Mouse (Mus musculus) neural tube, embryonic 14.5 days (tissue): Measurements from ENCODE around the gene Herpud1. TPM values are rescaled to one million over a fixed set of nuclear protein-coding genes. Genes with fewer than 3 reads are reported as not detected.
"Not testable (repeated sequence)": the region's sequence is repeated elsewhere in the genome, so short reads cannot be mapped to it uniquely, and the experiment has no call there.

Source experiments
- ATAC-seq: fragments of 200-750 bp; cut with Nextera tagmentation; 2 replicates; pipeline ENCODE4 v1.8.0; 2017; ENCODE audit warnings: low read depth, mild to moderate bottlenecking, moderate TSS enrichment, moderate library complexity
- H3K27ac ChIP-seq: fragments of 300-500 bp; sonication (generic); 2 replicates; pipeline ENCODE4 v1.5.1; 2014; ENCODE audit warnings: low read depth, mild to moderate bottlenecking, control low read depth, low read length, moderate library complexity, mixed read lengths
- H3K27me3 ChIP-seq: fragments of 300-500 bp; sonication (generic); 2 replicates; pipeline ENCODE4 v1.6.1; 2014; ENCODE audit warnings: low read length; ENCODE audit not compliant: control insufficient read depth, insufficient read depth
- H3K36me3 ChIP-seq: fragments of 300-500 bp; sonication (generic); 2 replicates; pipeline ENCODE4 v1.6.1; 2014; ENCODE audit warnings: low read length, mixed read lengths; ENCODE audit not compliant: control insufficient read depth, insufficient read depth
- H3K4me1 ChIP-seq: fragments of 300-500 bp; sonication (generic); 2 replicates; pipeline ENCODE4 v1.6.1; 2014; ENCODE audit warnings: low read length; ENCODE audit not compliant: control insufficient read depth, insufficient read depth
- H3K4me2 ChIP-seq: fragments of 300-500 bp; sonication (generic); 2 replicates; pipeline ENCODE4 v1.6.1; 2014; ENCODE audit warnings: mild to moderate bottlenecking, low read depth, low read length, control low read depth
- H3K4me3 ChIP-seq: fragments of 300-500 bp; sonication (generic); 2 replicates; pipeline ENCODE4 v1.5.1; 2014; ENCODE audit warnings: low read depth, low read length, control low read depth, mixed read lengths
- H3K9ac ChIP-seq: fragments of 300-500 bp; sonication (generic); replicated peaks from 2 replicates; pipeline ENCODE4 v1.6.1; 2014; ENCODE audit warnings: low read depth, mild to moderate bottlenecking, control low read depth, low read length, mixed read lengths
- H3K9me3 ChIP-seq: fragments of 300-500 bp; sonication (generic); 2 replicates; pipeline ENCODE4 v1.6.1; 2016; ENCODE audit warnings: low read length; ENCODE audit not compliant: control insufficient read depth
- WGBS: fragments of 180-500 bp; shearing (Covaris S2); extraction: QIAGEN DNeasy Blood & Tissue Kit; methylation state at CpG from one replicate; pipeline ENCODE4 v1.1.7; 2014; 5-methylcytosine and 5-hydroxymethylcytosine counted together
- polyA plus RNA-seq: library from polyadenylated mRNA; unstranded; fragments of >200 nt; fragmentation: Nextera tagmentation; extraction: Ambion mirVana; gene quantifications from 2 replicates; pipeline ENCODE4 v1.2.1, GENCODE M21; 2014

Herpud1 gene
- polyA plus RNA-seq, 1 experiment from 2014 or later, result 69.0 TPM

- no peak for ATAC-seq
Measured at GRCm38 (mm10) chr8:94392648-94393047, 6.4 kb downstream of the Herpud1 start.

GRCm38 (mm10) chr8:94395851-94396540, 9.8 kb downstream of the Herpud1 start:
- Histone ChIP-seq H3K4me2 (no peak overlapping the region), H3K4me3 (no peak overlapping the region), H3K4me1 (no peaks in the 10 kb centered on the region), H3K9ac (no peak overlapping the region), H3K27ac (no peak overlapping the region), H3K27me3 (no peaks in the 10 kb centered on the region), H3K36me3 (peaks cover 44% of the 10 kb centered on the region), H3K9me3 (no peaks in the 10 kb centered on the region)
- no peak for ATAC-seq
- WGBS, result 92% methylated on average over 6 of the region's 6 CpGs

More at GRCm38 (mm10) chr8:94392648-94393047, 6.4 kb downstream of the Herpud1 start:
- peaks cover 61% of the 10 kb centered on the region for H3K36me3 ChIP-seq
- H3K9ac ChIP-seq, result no peak overlapping the region
- no peaks in the 10 kb centered on the region for H3K9me3 ChIP-seq
- peaks cover 7% of the 10 kb centered on the region; the same call in 1 of the 2 replicates for H3K4me1 ChIP-seq
- H3K4me3 ChIP-seq, result no peak overlapping the region
- WGBS, result 80% methylated on average over 6 of the region's 6 CpGs
- H3K27me3 ChIP-seq, result no peaks in the 10 kb centered on the region
- H3K27ac ChIP-seq, result no peak overlapping the region
- H3K4me2 ChIP-seq, result no peak overlapping the region

DNA sequence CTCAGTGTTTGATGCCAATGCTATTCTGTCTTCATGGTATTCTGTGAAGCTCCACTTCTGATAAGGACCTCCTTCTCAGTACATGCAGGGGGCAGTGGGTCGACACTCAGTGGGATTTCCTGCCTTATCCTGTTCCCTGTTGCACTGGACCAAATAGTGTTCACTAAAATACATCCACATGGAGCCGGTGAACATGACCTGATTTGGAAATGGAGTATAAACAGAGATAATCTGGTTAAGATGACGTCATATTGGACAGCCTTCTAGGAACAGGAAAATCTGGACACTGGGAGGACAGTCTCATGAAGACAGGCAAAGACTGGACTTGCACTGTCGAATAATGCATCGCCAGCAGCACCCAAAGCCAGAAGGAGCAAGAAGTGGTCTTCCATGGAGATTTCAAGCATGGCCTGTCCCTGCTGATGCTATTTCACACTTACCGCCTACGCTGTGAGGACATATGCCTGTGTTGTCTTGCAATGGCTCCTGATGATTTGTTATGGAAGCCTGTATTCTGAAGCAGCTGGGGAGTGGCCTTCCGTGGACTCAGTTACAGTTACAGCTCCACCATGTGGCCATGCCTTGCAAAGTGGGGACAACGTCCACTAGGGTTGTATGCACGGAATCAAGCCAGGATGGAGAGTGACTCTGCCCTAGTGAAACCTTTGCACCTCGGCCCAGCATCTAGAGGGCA, 10.9 kb downstream of the Herpud1 start:
- no peaks in the 10 kb centered on the region for H3K9me3 ChIP-seq
- H3K27ac ChIP-seq, result no peak overlapping the region
- no peak overlapping the region for H3K9ac ChIP-seq
- WGBS, result 71% methylated on average over 11 of the region's 11 CpGs
- H3K4me2 ChIP-seq, result no peak overlapping the region
- no peak overlapping the region for H3K4me3 ChIP-seq
- peaks cover 32% of the 10 kb centered on the region for H3K36me3 ChIP-seq
- peak; percentile 38; the same call in 1 of the 2 replicates for ATAC-seq
- H3K4me1 ChIP-seq, result no peaks in the 10 kb centered on the region
- H3K27me3 ChIP-seq, result no peaks in the 10 kb centered on the region

DNA sequence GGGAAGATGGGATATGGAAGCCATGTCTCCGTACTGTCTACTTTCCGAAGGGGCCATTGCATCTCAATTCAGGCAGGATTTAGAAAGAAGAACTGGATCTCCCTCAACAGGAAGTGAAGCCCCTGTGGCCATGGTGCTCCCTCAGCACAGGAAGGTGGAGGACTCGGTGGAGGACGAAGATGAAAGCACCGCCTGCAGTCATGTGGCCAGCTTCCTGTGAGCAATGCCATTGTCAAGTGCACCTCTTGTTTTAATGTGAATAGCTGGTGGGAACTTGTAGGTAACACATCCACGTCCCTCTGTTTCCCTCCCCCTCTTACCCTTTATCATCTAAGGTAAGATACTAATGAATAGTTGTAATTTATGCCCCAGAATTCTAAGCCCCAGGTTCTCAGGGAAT, 12.3 kb downstream of the Herpud1 start:
- ATAC-seq, result no peak
- Histone ChIP-seq H3K27ac (no peak overlapping the region), H3K4me3 (no peak overlapping the region), H3K9me3 (no peaks in the 10 kb centered on the region), H3K9ac (no peak overlapping the region), H3K36me3 (peaks cover 20% of the 10 kb centered on the region), H3K27me3 (no peaks in the 10 kb centered on the region), H3K4me1 (no peaks in the 10 kb centered on the region), H3K4me2 (no peak overlapping the region)
- 88% methylated on average over 6 of the region's 6 CpGs for WGBS

DNA sequence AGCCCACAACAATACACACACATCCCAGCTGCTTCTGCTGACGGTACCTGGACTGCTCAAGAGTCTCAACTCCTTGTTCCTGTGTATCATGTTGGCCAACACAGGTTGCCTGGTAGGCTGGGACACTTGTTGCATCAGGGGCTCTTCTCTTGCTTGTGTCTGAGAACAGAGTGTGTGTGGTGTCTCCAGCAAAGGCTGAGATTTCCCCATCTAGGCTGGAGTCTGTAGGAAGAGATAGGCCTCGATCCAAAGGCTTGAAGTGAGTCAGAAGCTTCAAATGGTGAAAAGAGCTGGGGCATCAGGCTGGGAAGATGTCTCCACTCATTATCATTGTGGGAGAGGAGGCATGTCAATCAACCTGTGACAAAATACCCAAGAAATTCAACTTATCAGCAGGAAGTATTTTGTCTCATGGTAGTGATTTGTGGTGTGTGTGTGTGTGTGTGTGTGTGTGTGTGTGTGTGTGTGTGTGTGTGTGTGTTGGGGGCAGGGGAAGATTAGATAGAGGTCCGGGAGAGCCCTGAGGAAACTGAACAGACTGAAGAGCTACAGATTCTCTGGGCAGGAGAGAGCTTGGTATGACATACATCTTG, 13.2 kb downstream of the Herpud1 start:
- Histone ChIP-seq H3K4me1 (no peaks in the 10 kb centered on the region), H3K4me3 (no peak overlapping the region), H3K36me3 (peaks cover 13% of the 10 kb centered on the region), H3K27me3 (no peaks in the 10 kb centered on the region), H3K27ac (no peak overlapping the region), H3K9ac (no peak overlapping the region), H3K4me2 (no peak overlapping the region), H3K9me3 (no peaks in the 10 kb centered on the region)
- no peak for ATAC-seq
- WGBS, result 94% methylated on average over 3 of the region's 3 CpGs

GRCm38 (mm10) chr8:94399957-94400356, 13.7 kb downstream of the Herpud1 start:
- 89% methylated on average over 2 of the region's 2 CpGs for WGBS
- H3K27me3 ChIP-seq, H3K36me3 ChIP-seq, H3K4me1 ChIP-seq, H3K4me2 ChIP-seq, H3K9ac ChIP-seq, H3K27ac ChIP-seq, ATAC-seq, H3K9me3 ChIP-seq, H3K4me3 ChIP-seq: not testable (repeated sequence)

GRCm38 (mm10) chr8:94408443-94409080, 22.3 kb downstream of the Herpud1 start:
- 77% methylated on average over 8 of the region's 8 CpGs for WGBS
- H3K27ac ChIP-seq, result no peak overlapping the region
- no peaks in the 10 kb centered on the region for H3K4me1 ChIP-seq
- no peak for ATAC-seq
- no peaks in the 10 kb centered on the region for H3K27me3 ChIP-seq
- no peaks in the 10 kb centered on the region for H3K9me3 ChIP-seq
- H3K36me3 ChIP-seq, result no peaks in the 10 kb centered on the region
- no peak overlapping the region for H3K4me3 ChIP-seq
- H3K9ac ChIP-seq, result no peak overlapping the region
- H3K4me2 ChIP-seq, result no peak overlapping the region

DNA sequence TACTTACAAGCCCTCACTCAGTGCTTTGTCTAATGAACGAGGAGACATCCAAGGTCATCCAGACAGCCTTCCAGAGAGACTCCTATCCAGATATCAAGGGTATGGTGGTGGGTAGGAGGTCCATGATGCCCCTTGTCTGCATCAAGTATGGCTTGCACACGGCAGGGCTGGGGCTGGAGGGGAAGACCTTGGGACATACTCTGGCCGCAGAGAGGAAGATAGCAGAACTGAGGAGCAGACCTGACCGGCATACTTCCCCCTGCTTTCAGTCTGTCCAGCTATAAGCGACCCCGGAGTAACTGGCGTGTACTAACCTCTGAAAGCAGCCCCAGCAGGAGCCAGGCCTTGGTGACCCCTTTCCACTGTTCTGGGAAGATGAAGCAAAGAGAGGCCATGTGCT, 23.3 kb downstream of the Herpud1 start:
- Histone ChIP-seq H3K27ac (no peak overlapping the region), H3K4me3 (no peak overlapping the region), H3K4me2 (no peak overlapping the region), H3K27me3 (no peaks in the 10 kb centered on the region), H3K4me1 (no peaks in the 10 kb centered on the region), H3K9me3 (no peaks in the 10 kb centered on the region), H3K9ac (no peak overlapping the region), H3K36me3 (no peaks in the 10 kb centered on the region)
- WGBS, result 89% methylated on average over 7 of the region's 7 CpGs
- no peak for ATAC-seq

- ATAC-seq, result no peak
Measured at GRCm38 (mm10) chr8:94412518-94412917, 26.3 kb downstream of the Herpud1 start.

More at GRCm38 (mm10) chr8:94412518-94412917, 26.3 kb downstream of the Herpud1 start:
- Histone ChIP-seq H3K36me3 (no peaks in the 10 kb centered on the region), H3K9ac (no peak overlapping the region), H3K4me2 (no peak overlapping the region), H3K27me3 (no peaks in the 10 kb centered on the region), H3K9me3 (no peaks in the 10 kb centered on the region), H3K4me3 (no peak overlapping the region), H3K27ac (no peak overlapping the region), H3K4me1 (no peaks in the 10 kb centered on the region)
- WGBS, result 87% methylated on average over 6 of the region's 6 CpGs
